Comparison of ENCODE assay signal across 17 mouse cellular contexts in genomic region chr11:115391358-115391757, GRCm38 (mm10).
"Had no signal": no experiment of that assay in that cellular context is flagged by ENCODE, and none has a peak within 500 bp of the region (broad histone marks: within the 10 kb centered on the region; RNA-seq: fewer than 3 reads in every experiment).

No protein-coding gene starts in this region.

- H3K27ac ChIP-seq: neural tube, embryonic 12.5 days; neural tube, embryonic 13.5 days; neural tube, embryonic 15.5 days; stomach, embryonic 15.5 days; stomach, postnatal 0 days had no signal

- H3K9me3 ChIP-seq: neural tube, embryonic 12.5 days; neural tube, embryonic 13.5 days; neural tube, embryonic 15.5 days; stomach, embryonic 15.5 days had no signal

- H3K4me3 ChIP-seq: neural tube, embryonic 12.5 days; neural tube, embryonic 13.5 days; neural tube, embryonic 15.5 days; stomach, embryonic 15.5 days had no signal

- DNase-seq: retina, postnatal 1 day; right cerebral cortex, adult 18-20 months; right cerebral cortex, postnatal 14 days; right cerebral cortex, postnatal 25 days; right cerebral cortex, postnatal 4 days; spleen, adult 18-20 months; thymus, adult 18-20 months; thymus, adult 2 months; thymus, postnatal 14 days; thymus, postnatal 25 days; thymus, postnatal 36 days; thymus, postnatal 4 days had no signal

- H3K4me1 ChIP-seq: neural tube, embryonic 12.5 days; stomach, embryonic 15.5 days had no signal

- H3K27me3 ChIP-seq: neural tube, embryonic 12.5 days; neural tube, embryonic 13.5 days; neural tube, embryonic 15.5 days; stomach, embryonic 15.5 days had no signal

- H3K9ac ChIP-seq: neural tube, embryonic 12.5 days; neural tube, embryonic 13.5 days; neural tube, embryonic 15.5 days; stomach, embryonic 15.5 days had no signal
